Mouse (Mus musculus) forebrain, embryonic 10.5 days (tissue): ENCODE results near the gene Clint1. TPM values are rescaled to one million over a fixed set of nuclear protein-coding genes. Genes with fewer than 3 reads are reported as not detected.

Experiments used
- DNase-seq: peaks from one replicate; pipeline ENCODE4 v3.0.0-alpha.2; 2017; ENCODE audit warnings: low spot score; ENCODE audit errors: extremely low spot score
- H3K27ac ChIP-seq: fragments of 300-500 bp; sonication (generic); 2 replicates; pipeline ENCODE4 v1.5.1; 2016; ENCODE audit warnings: mild to moderate bottlenecking
- H3K27me3 ChIP-seq: fragments of 300-500 bp; sonication (generic); 2 replicates; pipeline ENCODE4 v1.6.1; 2016; ENCODE audit warnings: mild to moderate bottlenecking; ENCODE audit not compliant: poor library complexity, severe bottlenecking
- H3K36me3 ChIP-seq: fragments of 300-500 bp; sonication (generic); replicated peaks from 2 replicates; pipeline ENCODE4 v1.6.1; 2016; ENCODE audit warnings: mild to moderate bottlenecking, moderate library complexity
- H3K4me1 ChIP-seq: fragments of 300-500 bp; sonication (generic); 2 replicates; pipeline ENCODE4 v1.6.1; 2016
- H3K4me3 ChIP-seq: fragments of 300-500 bp; sonication (generic); 2 replicates; pipeline ENCODE4 v1.5.1; 2016; ENCODE audit warnings: mild to moderate bottlenecking, moderate library complexity
- H3K9me3 ChIP-seq: fragments of 300-500 bp; sonication (generic); 2 replicates; pipeline ENCODE4 v1.6.1; 2016; ENCODE audit warnings: mild to moderate bottlenecking, moderate library complexity
- WGBS: fragments of 180-500 bp; shearing (Covaris S2); methylation state at CpG from one replicate; pipeline ENCODE4 v1.1.7; 2016; 5-methylcytosine and 5-hydroxymethylcytosine counted together
- microRNA-seq: library from miRNA; unstranded; fragments of <30 nt; microRNA quantifications from one replicate; pipeline ENCODE4, GENCODE M21; 2017
- polyA plus RNA-seq: library from polyadenylated mRNA; unstranded; fragments of >200 nt; fragmentation: Nextera tagmentation; extraction: Ambion mirVana; gene quantifications from 2 replicates; pipeline ENCODE4 v1.2.1, GENCODE M21; 2016

Gene Clint1
- polyA plus RNA-seq, 1 experiment from 2014 or later = 64.2 TPM

- Histone ChIP-seq H3K36me3 (no peaks in the 10 kb centered on the region), H3K9me3 (no peaks in the 10 kb centered on the region), H3K4me3 (no peak overlapping the region), H3K4me1 (peaks cover 7% of the 10 kb centered on the region), H3K27ac (no peak overlapping the region), H3K27me3 (no peaks in the 10 kb centered on the region)
- WGBS = 79% methylated on average over 3 of the region's 3 CpGs
- no peak for DNase-seq
Measured at GRCm38 (mm10) chr11:45959598-45959997, 107.7 kb downstream of the Clint1 start.

GRCm38 (mm10) chr11:45960003-45960402, 108.2 kb downstream of the Clint1 start:
- 84% methylated on average over 5 of the region's 5 CpGs for WGBS
- no peaks in the 10 kb centered on the region for H3K9me3 ChIP-seq
- no peak for DNase-seq
- H3K4me1 ChIP-seq = 0 out of 2 replicates have a peak, but pooled peaks cover 4% of the 10 kb centered on the region
- H3K27ac ChIP-seq = no peak overlapping the region
- no peak overlapping the region for H3K4me3 ChIP-seq
- no peaks in the 10 kb centered on the region for H3K27me3 ChIP-seq
- H3K36me3 ChIP-seq = no peaks in the 10 kb centered on the region

Small RNA genes lying within 50 kb of the gene (microRNA-seq; reads per million reads assigned to microRNA genes)
- not detected for gene Gm22751

Other genes starting within 250 kb of the Clint1 start
- 5.9 and 6.5 TPM in 2 replicates for gene Lsm11, start 92.9 kb downstream of the Clint1 start, polyA plus RNA-seq
- 15.9 and 19.8 TPM in 2 replicates for gene Thg1l, start 103.4 kb downstream of the Clint1 start, polyA plus RNA-seq
- gene Sox30, start 128.3 kb downstream of the Clint1 start, polyA plus RNA-seq = 0.05 TPM in 1 of 2 replicates, not detected in the other
- 2.5 and 3.8 TPM in 2 replicates for gene Gm12166, start 200.3 kb downstream of the Clint1 start, polyA plus RNA-seq
- 10.7 TPM in 2 replicates for gene Adam19, start 203.9 kb downstream of the Clint1 start, polyA plus RNA-seq